Mouse (Mus musculus): ENCODE measurements around the gene Gm30302.
"Not testable (repeated sequence)": the region's sequence is repeated elsewhere in the genome, so short reads cannot be mapped to it uniquely, and the experiment has no call there.

Gm30302 gene

GRCm38 (mm10) chr13:49798901-49799300, at the start of gene Gm30302:
Gene Gm30302 (minus strand): TSS chr13:49799001.
- no peak for DNase-seq (ENCODE audit: low spot score)

- DNase-seq (ENCODE audit: low spot score) = no peak
These were observed 48.0 kb upstream of the Gm30302 start for GRCm38 (mm10) chr13:49846751-49847150.

GRCm38 (mm10) chr13:49846141-49846540, 47.3 kb upstream of the Gm30302 start:
- DNase-seq (ENCODE audit: low spot score) = no peak

- no peak for DNase-seq (ENCODE audit: low spot score)
These were observed 46.9 kb upstream of the Gm30302 start for GRCm38 (mm10) chr13:49845663-49846062.

GRCm38 (mm10) chr13:49844071-49844470, 45.3 kb upstream of the Gm30302 start:
- DNase-seq (ENCODE audit: low spot score) = no peak

- no peak for DNase-seq (ENCODE audit: low spot score)
These were observed 42.4 kb upstream of the Gm30302 start for GRCm38 (mm10) chr13:49841186-49841585.

- DNase-seq (ENCODE audit: low spot score) = no peak
These were observed 31.6 kb upstream of the Gm30302 start for GRCm38 (mm10) chr13:49830355-49830754.

- DNase-seq (ENCODE audit: low spot score) = no peak
These were observed 26.5 kb upstream of the Gm30302 start for GRCm38 (mm10) chr13:49825300-49825699.

- no peak for DNase-seq (ENCODE audit: low spot score)
These were observed 16.2 kb upstream of the Gm30302 start for GRCm38 (mm10) chr13:49814958-49815357.

- DNase-seq (ENCODE audit: low spot score) = no peak
These were observed 15.6 kb upstream of the Gm30302 start for GRCm38 (mm10) chr13:49814420-49814819.

- no peak for DNase-seq (ENCODE audit: low spot score)
These were observed 8.3 kb upstream of the Gm30302 start for GRCm38 (mm10) chr13:49807146-49807545.

GRCm38 (mm10) chr13:49788563-49789393, 10.0 kb downstream of the Gm30302 start:
- no peak for DNase-seq (ENCODE audit: low spot score)

- DNase-seq (ENCODE audit: low spot score) = no peak
These were observed 14.9 kb downstream of the Gm30302 start for GRCm38 (mm10) chr13:49783899-49784298.

- DNase-seq (ENCODE audit: low spot score) = not testable (repeated sequence)
These were observed 27.3 kb downstream of the Gm30302 start for GRCm38 (mm10) chr13:49771536-49771935.

GRCm38 (mm10) chr13:49769111-49769510, 29.7 kb downstream of the Gm30302 start:
- no peak for DNase-seq (ENCODE audit: low spot score)

- DNase-seq (ENCODE audit: low spot score) = no peak
These were observed 30.8 kb downstream of the Gm30302 start for GRCm38 (mm10) chr13:49768048-49768447.

GRCm38 (mm10) chr13:49766269-49766668, 32.5 kb downstream of the Gm30302 start:
- DNase-seq (ENCODE audit: low spot score) = no peak

- no peak for DNase-seq (ENCODE audit: low spot score)
These were observed 33.5 kb downstream of the Gm30302 start for GRCm38 (mm10) chr13:49765306-49765705.

- no peak for DNase-seq (ENCODE audit: low spot score)
These were observed 36.6 kb downstream of the Gm30302 start for GRCm38 (mm10) chr13:49762208-49762607.

GRCm38 (mm10) chr13:49760675-49761074, 38.1 kb downstream of the Gm30302 start:
- DNase-seq (ENCODE audit: low spot score) = no peak

GRCm38 (mm10) chr13:49757966-49758365, 40.8 kb downstream of the Gm30302 start:
- DNase-seq (ENCODE audit: low spot score) = no peak

- DNase-seq (ENCODE audit: low spot score) = no peak
These were observed 42.2 kb downstream of the Gm30302 start for GRCm38 (mm10) chr13:49756591-49756990.

- DNase-seq (ENCODE audit: low spot score) = no peak
These were observed 57.3 kb downstream of the Gm30302 start for GRCm38 (mm10) chr13:49741285-49742040.
